Mouse (Mus musculus): ENCODE results near the gene Zfp455. TPM values are rescaled to one million over a fixed set of nuclear protein-coding genes. Genes with fewer than 3 reads are reported as not detected.
A peak's percentile ranks its signal among the peaks of the same experiment; 100 is the strongest.
"Not testable (repeated sequence)": the region's sequence is repeated elsewhere in the genome, so short reads cannot be mapped to it uniquely, and the experiment has no call there.

Zfp455 gene
- polyA plus RNA-seq (2012; ENCODE audit: insufficient read depth, insufficient read length, missing spikeins), result 6.5 and 6.7 TPM in 2 replicates

DNA sequence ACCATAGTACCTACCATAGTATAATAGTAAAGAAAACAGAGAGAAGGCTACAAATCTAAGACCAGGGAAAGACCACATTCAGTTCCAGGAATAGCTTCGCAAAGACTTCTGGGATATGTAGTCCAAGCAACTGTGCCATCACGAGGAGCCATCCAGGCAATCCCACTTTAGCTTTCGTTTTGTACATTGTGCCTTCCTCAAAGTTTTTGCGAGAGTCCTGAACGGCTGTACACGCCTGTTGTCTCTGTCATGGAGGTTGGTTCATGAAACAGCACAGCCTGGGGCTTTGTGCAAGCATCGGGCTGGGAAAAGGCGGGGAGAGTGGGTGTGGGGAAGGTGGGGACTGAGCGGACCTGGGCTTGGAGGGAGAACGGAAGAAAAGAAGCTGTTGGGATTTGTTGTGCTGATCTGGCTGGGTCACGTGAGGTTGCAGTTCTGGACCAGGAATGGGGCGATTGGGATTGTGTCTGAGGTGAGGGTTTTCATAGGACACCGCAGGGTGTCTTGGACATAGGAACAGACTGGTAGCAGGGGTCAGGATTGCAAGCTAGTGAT is at the start of gene Zfp455:
Zfp455 (plus strand) TSS at position 167 of the 555 bp plus-strand sequence.
- TF ChIP-seq CTCF (IDR thresholded peaks at IDR 0.05; ENCODE audit: low read depth, low read length) (no peak), POLR2A (IDR thresholded peaks at IDR 0.05; ENCODE audit: borderline replicate concordance, low read depth, low read length) (no peak)
- H3K27ac ChIP-seq (ENCODE audit: insufficient read depth, low read depth, low read length), result peak within 1 kb of the TSS; percentile 67
- peaks cover 2% of the 10 kb centered on the region; the same call in 1 of the 2 replicates for H3K4me1 ChIP-seq (ENCODE audit: control insufficient read depth, insufficient read depth, low read length)
- H3K4me3 ChIP-seq (ENCODE audit: insufficient read depth, low read length), result peak within 1 kb of the TSS; percentile 93

DNA sequence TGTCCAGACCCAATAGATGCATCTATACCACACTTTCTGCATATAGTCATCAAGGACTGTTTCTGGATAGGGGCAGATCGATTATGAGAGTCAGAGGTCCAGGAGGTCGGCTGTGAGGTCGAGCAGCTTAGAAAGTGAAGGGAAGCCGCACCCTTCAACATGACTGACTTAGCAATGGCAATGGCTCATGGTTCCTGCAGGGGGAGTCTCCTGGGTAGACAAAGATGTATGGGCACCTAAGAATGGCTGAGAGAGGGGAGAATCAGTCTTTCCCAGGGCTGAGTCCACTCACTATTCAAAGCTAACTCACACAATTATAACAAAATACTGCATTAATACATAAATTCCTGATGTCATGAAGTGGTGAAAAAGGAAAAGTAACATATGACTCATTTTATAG is 28.2 kb upstream of the Zfp455 start:
- H3K27ac ChIP-seq (ENCODE audit: insufficient read depth, low read depth, low read length); H3K4me1 ChIP-seq (ENCODE audit: control insufficient read depth, insufficient read depth, low read length); H3K4me3 ChIP-seq (ENCODE audit: insufficient read depth, low read length): not testable (repeated sequence)

DNA sequence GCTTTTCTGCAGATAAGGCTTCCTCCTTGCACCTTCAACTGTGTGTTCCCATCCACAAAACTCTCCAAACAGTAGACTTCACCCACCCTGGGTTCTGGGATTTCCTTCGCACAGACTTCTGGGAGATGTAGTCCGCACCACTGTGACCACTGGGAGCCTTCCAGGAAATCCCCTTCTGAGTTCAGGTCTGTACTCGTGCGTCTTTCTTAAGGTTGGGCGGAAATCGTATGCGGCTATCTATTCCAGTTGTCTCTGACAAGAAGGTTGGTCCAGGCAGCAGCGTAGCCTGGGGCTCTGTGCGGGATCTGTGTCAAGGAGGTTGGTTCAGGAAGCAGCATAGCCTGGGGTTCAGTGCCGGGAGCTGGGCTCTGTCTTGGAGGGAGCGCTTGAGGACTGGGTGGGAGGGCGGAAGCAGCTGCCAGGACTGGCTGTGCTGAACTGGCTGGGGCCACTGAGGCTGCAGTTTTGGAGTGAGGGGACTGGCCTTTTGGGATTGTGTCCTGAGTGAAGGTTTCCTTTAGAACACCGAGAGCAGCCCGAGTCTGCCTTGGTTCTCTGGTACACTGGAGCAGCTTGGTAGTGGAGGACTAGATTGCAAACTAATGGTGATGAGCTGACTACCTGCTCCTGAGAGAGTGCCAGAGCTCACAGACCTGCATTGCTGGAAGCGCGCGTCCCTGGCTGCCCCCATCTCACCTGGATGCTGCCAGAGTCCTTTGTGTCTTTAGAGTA is 21.1 kb upstream of the Zfp455 start, which contains the start of gene Rsl1:
Rsl1 (plus strand) TSS at position 192 of the 732 bp plus-strand sequence.
- Histone ChIP-seq H3K4me3 (ENCODE audit: insufficient read depth, low read length) (peak within 1 kb of the TSS; percentile 98), H3K27ac (ENCODE audit: insufficient read depth, low read depth, low read length) (peak within 1 kb of the TSS; percentile 52)
- H3K4me1 ChIP-seq (ENCODE audit: control insufficient read depth, insufficient read depth, low read length), result not testable (repeated sequence)

DNA sequence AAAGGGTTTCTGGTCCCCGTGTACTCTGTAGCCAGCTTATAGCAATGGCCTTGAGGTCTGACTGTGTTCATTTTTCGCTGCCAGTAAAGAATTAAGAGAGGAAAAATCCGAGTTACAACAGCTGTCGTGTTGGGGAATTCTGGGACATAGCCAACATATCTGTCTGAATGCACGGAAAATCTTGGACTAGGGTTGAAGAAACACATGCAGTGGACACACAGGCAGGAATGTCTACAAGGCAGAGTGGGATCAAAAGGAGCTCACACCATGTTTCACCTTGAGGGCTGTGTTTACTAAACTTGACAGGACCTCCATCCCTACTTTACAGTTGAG is 20.6 kb upstream of the Zfp455 start:
- H3K4me3 ChIP-seq (ENCODE audit: insufficient read depth, low read length), result peak overlapping the region; percentile 98
- no peak overlapping the region for H3K27ac ChIP-seq (ENCODE audit: insufficient read depth, low read depth, low read length)
- no peak for TF ChIP-seq CTCF (IDR thresholded peaks at IDR 0.05; ENCODE audit: low read depth, low read length)
- no peaks in the 10 kb centered on the region for H3K4me1 ChIP-seq (ENCODE audit: control insufficient read depth, insufficient read depth, low read length)

DNA sequence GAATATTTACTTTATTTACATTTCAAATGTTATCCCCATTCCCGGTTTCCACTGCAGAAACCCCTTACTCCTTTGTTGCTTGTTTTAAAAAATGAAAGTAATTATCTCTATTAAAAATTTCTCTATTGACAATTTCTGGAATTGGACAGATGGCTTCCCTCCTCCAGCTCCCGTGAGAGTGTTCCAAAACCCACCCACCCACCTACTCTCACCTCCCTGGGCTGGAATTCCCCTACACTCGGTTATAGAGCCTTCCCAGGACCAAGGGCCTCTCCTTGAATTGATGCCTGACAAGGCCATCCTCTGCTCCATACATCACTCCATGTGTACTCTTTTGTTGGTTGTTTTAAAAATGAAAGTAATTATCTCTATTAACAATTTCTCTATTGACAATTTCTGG is 7.3 kb downstream of the Zfp455 start:
- Histone ChIP-seq H3K27ac (ENCODE audit: insufficient read depth, low read depth, low read length) (no peak overlapping the region), H3K4me3 (ENCODE audit: insufficient read depth, low read length) (no peak overlapping the region), H3K4me1 (ENCODE audit: control insufficient read depth, insufficient read depth, low read length) (no peaks in the 10 kb centered on the region)
- TF ChIP-seq POLR2A (IDR thresholded peaks at IDR 0.05; ENCODE audit: borderline replicate concordance, low read depth, low read length) (no peak), CTCF (IDR thresholded peaks at IDR 0.05; ENCODE audit: low read depth, low read length) (no peak)

DNA sequence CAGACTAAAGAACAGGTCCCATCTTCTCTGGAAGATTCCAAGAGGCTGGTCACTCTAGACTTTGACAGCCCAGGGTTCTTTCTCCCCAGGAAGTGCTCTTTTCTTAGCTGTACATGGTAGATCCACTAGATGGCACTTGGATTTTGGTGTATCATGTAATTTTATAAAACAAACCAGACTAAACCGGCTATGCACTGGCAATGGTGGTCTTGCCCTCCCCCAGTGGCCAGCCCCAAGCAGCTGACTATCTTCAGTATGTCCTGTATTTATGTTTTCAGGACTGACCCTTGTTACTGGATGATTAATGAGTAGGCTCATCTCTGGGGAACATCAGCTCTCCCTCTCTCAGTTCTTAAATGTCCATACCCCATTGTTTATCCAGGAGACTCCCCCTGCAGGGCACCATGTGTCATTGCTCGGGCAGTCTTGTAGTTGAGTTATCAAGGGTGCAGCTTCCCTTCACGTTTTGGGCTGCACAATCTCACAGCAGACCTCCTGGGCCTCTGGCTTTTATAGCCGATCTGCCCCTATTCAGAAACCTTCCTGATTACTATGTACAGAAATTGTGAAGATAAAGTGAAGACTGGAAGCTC is 19.8 kb downstream of the Zfp455 start:
- no peak overlapping the region for H3K4me3 ChIP-seq (ENCODE audit: insufficient read depth, low read length)
- no peaks in the 10 kb centered on the region for H3K4me1 ChIP-seq (ENCODE audit: control insufficient read depth, insufficient read depth, low read length)
- TF ChIP-seq CTCF (IDR thresholded peaks at IDR 0.05; ENCODE audit: low read depth, low read length) (no peak), POLR2A (IDR thresholded peaks at IDR 0.05; ENCODE audit: borderline replicate concordance, low read depth, low read length) (no peak)
- no peak overlapping the region for H3K27ac ChIP-seq (ENCODE audit: insufficient read depth, low read depth, low read length)

Other genes starting within 250 kb of the Zfp455 start
- 0.83 and 1.4 TPM in 2 replicates for gene Zfp712, start 133.3 kb upstream of the Zfp455 start, polyA plus RNA-seq (2012; ENCODE audit: insufficient read depth, insufficient read length, missing spikeins)
- gene Zfp708, start 96.5 kb upstream of the Zfp455 start, polyA plus RNA-seq (2012; ENCODE audit: insufficient read depth, insufficient read length, missing spikeins), result not detected in 2 replicates
- gene Gm28557, start 85.9 kb upstream of the Zfp455 start, polyA plus RNA-seq (2012; ENCODE audit: insufficient read depth, insufficient read length, missing spikeins), result 6.2 and 7.1 TPM in 2 replicates
- 0.90 and 1.5 TPM in 2 replicates for gene Rslcan18, start 78.2 kb upstream of the Zfp455 start, polyA plus RNA-seq (2012; ENCODE audit: insufficient read depth, insufficient read length, missing spikeins)
- 3.1 and 3.8 TPM in 2 replicates for gene Zfp759, start 72.8 kb upstream of the Zfp455 start, polyA plus RNA-seq (2012; ENCODE audit: insufficient read depth, insufficient read length, missing spikeins)
- gene Rsl1, start 21.3 kb upstream of the Zfp455 start, polyA plus RNA-seq (2012; ENCODE audit: insufficient read depth, insufficient read length, missing spikeins), result 9.2 and 11.7 TPM in 2 replicates
- 2.5 and 2.7 TPM in 2 replicates for gene Zfp458, start 84.0 kb downstream of the Zfp455 start, polyA plus RNA-seq (2012; ENCODE audit: insufficient read depth, insufficient read length, missing spikeins)
- gene Zfp457, start 112.0 kb downstream of the Zfp455 start, polyA plus RNA-seq (2012; ENCODE audit: insufficient read depth, insufficient read length, missing spikeins), result 0.84 TPM in 1 of 2 replicates, not detected in the other
- 7.0 and 7.9 TPM in 2 replicates for gene Zfp595, start 138.1 kb downstream of the Zfp455 start, polyA plus RNA-seq (2012; ENCODE audit: insufficient read depth, insufficient read length, missing spikeins)
- not detected in 2 replicates for gene Gm28044, start 166.0 kb downstream of the Zfp455 start, polyA plus RNA-seq (2012; ENCODE audit: insufficient read depth, insufficient read length, missing spikeins)
- gene Zfp953, start 166.1 kb downstream of the Zfp455 start, polyA plus RNA-seq (2012; ENCODE audit: insufficient read depth, insufficient read length, missing spikeins), result 5.8 and 6.2 TPM in 2 replicates
- gene Gm28041, start 181.2 kb downstream of the Zfp455 start, polyA plus RNA-seq (2012; ENCODE audit: insufficient read depth, insufficient read length, missing spikeins), result 1.7 TPM in 1 of 2 replicates, not detected in the other
- 4.5 and 7.1 TPM in 2 replicates for gene Zfp456, start 181.3 kb downstream of the Zfp455 start, polyA plus RNA-seq (2012; ENCODE audit: insufficient read depth, insufficient read length, missing spikeins)
- gene Zfp429, start 205.3 kb downstream of the Zfp455 start, polyA plus RNA-seq (2012; ENCODE audit: insufficient read depth, insufficient read length, missing spikeins), result 13.5 and 14.4 TPM in 2 replicates
- gene Zfp459, start 226.9 kb downstream of the Zfp455 start, polyA plus RNA-seq (2012; ENCODE audit: insufficient read depth, insufficient read length, missing spikeins), result 0.16 TPM in 1 of 2 replicates, not detected in the other